In the genomic region with DNA sequence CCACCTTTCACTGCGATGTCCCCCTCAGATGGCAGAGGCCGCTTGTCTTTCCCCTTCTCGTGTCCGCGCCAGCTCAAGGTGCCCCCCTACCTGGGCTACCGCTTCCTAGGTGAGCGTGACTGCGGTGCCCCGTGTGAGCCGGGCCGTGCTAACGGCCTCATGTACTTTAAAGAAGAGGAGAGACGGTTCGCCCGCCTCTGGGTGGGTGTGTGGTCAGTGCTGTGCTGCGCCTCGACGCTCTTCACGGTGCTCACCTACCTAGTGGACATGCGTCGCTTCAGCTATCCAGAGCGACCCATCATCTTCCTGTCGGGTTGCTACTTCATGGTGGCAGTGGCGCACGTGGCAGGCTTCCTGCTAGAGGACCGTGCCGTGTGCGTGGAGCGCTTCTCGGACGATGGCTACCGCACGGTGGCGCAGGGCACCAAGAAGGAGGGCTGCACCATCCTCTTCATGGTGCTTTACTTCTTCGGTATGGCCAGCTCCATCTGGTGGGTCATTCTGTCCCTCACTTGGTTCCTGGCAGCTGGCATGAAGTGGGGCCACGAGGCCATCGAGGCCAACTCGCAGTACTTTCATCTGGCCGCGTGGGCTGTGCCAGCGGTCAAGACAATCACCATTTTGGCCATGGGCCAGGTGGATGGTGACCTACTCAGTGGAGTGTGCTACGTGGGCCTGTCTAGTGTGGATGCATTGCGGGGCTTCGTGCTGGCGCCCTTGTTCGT, we compare ENCODE assay signal across 8 mouse cellular contexts. TPM values are rescaled to one million over a fixed set of nuclear protein-coding genes. Genes with fewer than 3 reads are reported as not detected.
DNase-seq lines count a peak whose midpoint lies in the region; ATAC-seq and TF ChIP-seq lines count a peak whose summit lies in the region.

No protein-coding gene starts in this region.

- H3K4me3 ChIP-seq in hindbrain, embryonic 13.5 days: peak overlapping the region; percentile 65
- H3K4me3 ChIP-seq in left cerebral cortex, adult 2 months: peak overlapping the region; percentile 60
- peak overlapping the region; percentile 55 for H3K4me3 ChIP-seq in macrophage (ENCODE audit: inconsistent target)

- DNase-seq in ES-CJ7 (ENCODE audit: low read depth, low spot score): peak; percentile 63
- peak; percentile 91 for DNase-seq in cerebellum, adult 11-12 months
- peak; percentile 69 to 74 for DNase-seq in left cerebral cortex, adult 2 months (ENCODE audit: extremely low spot score in 1 of 2, low spot score in 2 of 2)
- peak; percentile 83 to 87 for DNase-seq in right cerebral cortex, postnatal 10 days (ENCODE audit: low spot score in 2 of 2)
- peak; percentile 74 for DNase-seq in urinary bladder, postnatal 25 days (ENCODE audit: low spot score)

- peak overlapping the region; percentile 63; the same call in 1 of the 2 replicates for H3K27ac ChIP-seq in hindbrain, embryonic 13.5 days
- H3K27ac ChIP-seq in left cerebral cortex, adult 2 months: no peak overlapping the region
- no peak overlapping the region; the same call in 1 of the 2 replicates for H3K27ac ChIP-seq in macrophage

- H3K9me3 ChIP-seq in hindbrain, embryonic 13.5 days: no peaks in the 10 kb centered on the region

- peak overlapping the region; percentile 99 for H3K4me2 ChIP-seq in hindbrain, embryonic 13.5 days

- peaks cover 51% of the 10 kb centered on the region for H3K79me2 ChIP-seq in macrophage (ENCODE audit: inconsistent target)

- ATAC-seq in frontal cortex, adult (ENCODE audit: low TSS enrichment): peak; percentile 36
- ATAC-seq in hindbrain, embryonic 13.5 days (ENCODE audit: low FRiP score): peak; percentile 66

- peak overlapping the region; percentile 80 for H3K9ac ChIP-seq in hindbrain, embryonic 13.5 days

- peaks cover 64% of the 10 kb centered on the region for H3K4me1 ChIP-seq in hindbrain, embryonic 13.5 days (replicated peaks)

- TF ChIP-seq CTCF in left cerebral cortex, adult 2 months (IDR thresholded peaks at IDR 0.05): peak; percentile 66

- intact Hi-C loops in left cerebral cortex, adult 2 months (cut with DNase I): loop anchor here (2.0 to 5.0 kb wide), 4 partner anchors 33 to 167 kb away; a partner anchor contains a TSS

- H3K27me3 ChIP-seq in hindbrain, embryonic 13.5 days: peaks cover 25% of the 10 kb centered on the region

- WGBS in hindbrain, embryonic 13.5 days: under 1% methylated on average over 46 of the region's 46 CpGs
- 49% methylated on average over 45 of the region's 46 CpGs for WGBS in macrophage (ENCODE audit: missing documents)

- no peaks in the 10 kb centered on the region for H3K36me3 ChIP-seq in hindbrain, embryonic 13.5 days
- peaks cover 6% of the 10 kb centered on the region; the same call in 1 of the 2 replicates for H3K36me3 ChIP-seq in macrophage (ENCODE audit: inconsistent target)

RNA-seq across cellular contexts. Expression of a gene that starts 1.5 kb away (rescaled TPM):
- 3.3 and 3.6 TPM in 2 replicates for polyA plus RNA-seq in hindbrain, embryonic 13.5 days (2015; fragmentation: Nextera tagmentation; extraction: Ambion mirVana)
- total RNA-seq in left cerebral cortex, adult 2 months (2021): 1 to 10 TPM; 5.0 to 7.9 TPM
- total RNA-seq in macrophage (2018; cell fraction: chromatin; rRNA removed): 10 to 100 TPM in 11 of 26 experiments, 1 to 10 TPM in 15; 3.2 to 47.8 (median 9.5) TPM
- 10 to 100 TPM in 21 of 26 experiments, 1 to 10 TPM in 5; 7.5 to 50.3 (median 11.1) TPM for total RNA-seq in macrophage (2018; cell fraction: cytosol; rRNA removed)
- 10 to 100 TPM; 12.1 to 74.1 (median 22.2) TPM for total RNA-seq in macrophage (2018; cell fraction: nucleus; rRNA removed)
- 7.0 to 17.2 TPM (median 14.8 TPM) in 3 replicates for polyA plus RNA-seq in macrophage (2018)

RNA-seq across cellular contexts. Expression of a gene that starts 32.4 kb away (rescaled TPM):
- polyA plus RNA-seq in hindbrain, embryonic 13.5 days (2015; fragmentation: Nextera tagmentation; extraction: Ambion mirVana): 7.9 and 8.6 TPM in 2 replicates
- total RNA-seq in left cerebral cortex, adult 2 months (2021): 10 to 100 TPM in 1 of 2 experiments, 1 to 10 TPM in 1; 9.1 to 14.9 TPM
- not detected for total RNA-seq in macrophage (2018; cell fraction: chromatin; rRNA removed)
- total RNA-seq in macrophage (2018; cell fraction: cytosol; rRNA removed): under 1 TPM in 1 of 26 experiments, not detected in 25; 0.19 TPM
- total RNA-seq in macrophage (2018; cell fraction: nucleus; rRNA removed): not detected
- not detected in 3 replicates for polyA plus RNA-seq in macrophage (2018)
